Mouse (Mus musculus) spleen, adult 2 months (tissue): ENCODE measurements at regions not wholly inside any gene's neighbourhood (a gene's known extent, or its start where the extent isn't known, plus 50 kb on each side); places are given as distances from the start of the nearest gene placed in this dataset.

Source experiments
- DNase-seq, 2 experiments: peaks; one replicate each; pipeline versions ENCODE4 v3.0.0 to v3.0.0-alpha.2; 2012 to 2021; ENCODE audit warnings: low spot score in 2 of 2, low read depth in 1 of 2
- H3K27ac ChIP-seq: fragments of 200-500 bp; 2 replicates; pipeline ENCODE4 v1.5.1; 2012; ENCODE audit warnings: low read length, inconsistent platforms; ENCODE audit not compliant: insufficient read depth
- H3K27me3 ChIP-seq: fragments of 200-500 bp; 2 replicates; pipeline ENCODE4 v1.6.1; 2012; ENCODE audit warnings: mild to moderate bottlenecking, moderate library complexity, low read length, inconsistent platforms; ENCODE audit not compliant: control insufficient read depth, insufficient read depth
- H3K36me3 ChIP-seq: fragments of 200-500 bp; 2 replicates; pipeline ENCODE4 v1.6.1; 2012; ENCODE audit warnings: mild to moderate bottlenecking, low read length, inconsistent platforms; ENCODE audit not compliant: control insufficient read depth, insufficient read depth
- H3K4me1 ChIP-seq: fragments of 200-500 bp; 2 replicates; pipeline ENCODE4 v1.6.1; 2011; ENCODE audit warnings: inconsistent platforms; ENCODE audit not compliant: control insufficient read depth, insufficient read depth, insufficient read length
- H3K4me3 ChIP-seq: fragments of 200-500 bp; 2 replicates; pipeline ENCODE4 v1.5.1; 2011; ENCODE audit warnings: mild to moderate bottlenecking, inconsistent platforms; ENCODE audit not compliant: insufficient read depth, insufficient read length; ENCODE audit errors: extremely low read depth
- CTCF ChIP-seq: fragments of 200-500 bp; IDR thresholded peaks from 2 replicates; pipeline ENCODE4 v1.5.1; 2011; ENCODE audit warnings: mild to moderate bottlenecking, inconsistent platforms; ENCODE audit not compliant: insufficient read depth, insufficient read length, insufficient replicate concordance; ENCODE audit errors: extremely low read depth
- POLR2A ChIP-seq: fragments of 200-500 bp; IDR thresholded peaks from 2 replicates; pipeline ENCODE4 v1.6.1; 2011; ENCODE audit warnings: low read depth, low read length, inconsistent platforms
- WGBS: fragments of 180-500 bp; shearing (Covaris S2); methylation state at CpG from one replicate; pipeline ENCODE4 v1.1.7; 2018; 5-methylcytosine and 5-hydroxymethylcytosine counted together

- no peak for DNase-seq
- no peak overlapping the region for H3K4me3 ChIP-seq
- TF ChIP-seq CTCF (no peak), POLR2A (no peak)
- H3K27me3 ChIP-seq: no peaks in the 10 kb centered on the region
- H3K36me3 ChIP-seq: no peaks in the 10 kb centered on the region
- 93% methylated on average over 15 of the region's 15 CpGs for WGBS
- no peak overlapping the region for H3K27ac ChIP-seq
- no peaks in the 10 kb centered on the region for H3K4me1 ChIP-seq
These were observed 52.9 kb upstream of the Zfp423 start for GRCm38 (mm10) chr8:88012177-88012825.

- Histone ChIP-seq H3K36me3 (no peaks in the 10 kb centered on the region), H3K27me3 (no peaks in the 10 kb centered on the region), H3K27ac (no peak overlapping the region), H3K4me3 (no peak overlapping the region), H3K4me1 (no peaks in the 10 kb centered on the region)
- no peak for DNase-seq
- TF ChIP-seq POLR2A (no peak), CTCF (no peak)
- WGBS: 43% methylated on average over 3 of the region's 3 CpGs
These were observed 51.2 kb upstream of the Zfp423 start for GRCm38 (mm10) chr8:88010566-88010965.

- no peak overlapping the region for H3K4me3 ChIP-seq
- WGBS: 32% methylated on average over 3 of the region's 3 CpGs
- H3K4me1 ChIP-seq: no peaks in the 10 kb centered on the region
- TF ChIP-seq CTCF (no peak), POLR2A (no peak)
- H3K27me3 ChIP-seq: no peaks in the 10 kb centered on the region
- H3K36me3 ChIP-seq: no peaks in the 10 kb centered on the region
- H3K27ac ChIP-seq: no peak overlapping the region; the same call in none of the 2 replicates
- DNase-seq: no peak
These were observed 50.5 kb upstream of the Zfp423 start for GRCm38 (mm10) chr8:88009878-88010277.
